Mouse (Mus musculus): ENCODE results near the gene Izumo1.

DNA sequence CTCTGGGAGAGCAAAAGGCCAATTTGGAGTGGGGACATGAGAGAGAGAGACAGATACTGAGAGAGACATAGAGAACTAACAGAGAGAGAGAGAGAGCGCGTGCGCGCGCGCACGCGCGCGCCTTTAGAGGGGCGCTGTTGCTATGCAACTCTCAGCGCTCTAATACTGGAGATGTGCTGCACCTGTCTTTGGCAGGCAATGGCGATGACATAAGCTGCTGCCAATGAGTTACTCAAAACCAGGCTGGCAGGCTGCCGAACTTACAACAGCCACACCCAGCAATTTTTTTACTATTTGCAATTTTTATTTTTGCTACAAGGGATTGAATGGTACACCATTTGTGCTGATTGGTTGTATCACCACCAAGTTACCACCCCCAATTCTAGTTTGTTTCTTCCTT, 46.1 kb downstream of the Izumo1 start:
- TF ChIP-seq POLR2A (IDR thresholded peaks at IDR 0.05; ENCODE audit: control insufficient read depth, extremely low read depth, insufficient read depth, low read length, poor library complexity) (no peak), CTCF (IDR thresholded peaks at IDR 0.05; ENCODE audit: borderline replicate concordance, control insufficient read depth, extremely low read depth, insufficient read depth, low read length, poor library complexity) (no peak)

Measured in thymus, adult 2 months (tissue).